Mouse (Mus musculus) cerebellum, adult 8-10 months (tissue): ENCODE data around the gene Nfatc2ip.
"Not testable (repeated sequence)": the region's sequence is repeated elsewhere in the genome, so short reads cannot be mapped to it uniquely, and the experiment has no call there.

Source experiments
- DNase-seq: peaks from one replicate; pipeline ENCODE4 v3.0.0; 2022

Nfatc2ip gene

DNA sequence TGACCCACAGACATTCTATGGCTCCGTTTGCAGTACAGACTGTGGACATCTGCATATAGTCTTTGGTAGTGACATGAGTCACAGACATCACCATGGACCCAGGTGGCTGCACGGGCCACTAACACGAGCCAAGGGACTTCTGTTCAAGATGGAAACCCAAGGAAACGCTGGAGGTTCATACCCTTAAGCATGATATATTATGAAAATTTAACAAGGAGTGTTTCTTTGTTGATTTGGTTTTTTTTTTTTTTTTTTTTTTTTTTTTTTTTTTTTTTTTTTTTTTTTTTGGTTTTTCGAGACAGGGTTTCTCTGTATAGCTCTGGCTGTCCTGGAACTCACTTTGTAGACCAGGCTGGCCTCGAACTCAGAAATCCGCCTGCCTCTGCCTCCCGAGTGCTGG, 6.0 kb upstream of the Nfatc2ip start:
- DNase-seq = not testable (repeated sequence)

DNA sequence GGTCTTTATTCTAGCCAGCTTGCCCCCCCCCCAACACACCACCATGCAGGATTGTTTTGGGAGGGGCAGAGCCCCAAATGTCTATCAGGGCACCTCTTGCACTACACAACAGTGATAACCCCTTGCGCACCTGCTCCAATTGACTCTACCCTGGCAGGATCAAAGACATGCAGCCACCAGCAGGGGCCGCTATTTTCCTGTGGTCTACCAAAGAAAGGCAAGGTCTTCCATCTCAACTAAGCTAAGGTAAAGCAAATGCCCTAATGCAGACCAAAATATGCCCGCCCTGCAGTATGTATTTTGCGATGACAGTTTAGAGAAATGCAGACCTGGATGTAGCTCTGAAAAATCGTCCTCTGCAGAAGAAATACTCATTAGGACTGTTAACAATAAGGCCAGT, 3.0 kb upstream of the Nfatc2ip start:
- peak; percentile 75 for DNase-seq

DNA sequence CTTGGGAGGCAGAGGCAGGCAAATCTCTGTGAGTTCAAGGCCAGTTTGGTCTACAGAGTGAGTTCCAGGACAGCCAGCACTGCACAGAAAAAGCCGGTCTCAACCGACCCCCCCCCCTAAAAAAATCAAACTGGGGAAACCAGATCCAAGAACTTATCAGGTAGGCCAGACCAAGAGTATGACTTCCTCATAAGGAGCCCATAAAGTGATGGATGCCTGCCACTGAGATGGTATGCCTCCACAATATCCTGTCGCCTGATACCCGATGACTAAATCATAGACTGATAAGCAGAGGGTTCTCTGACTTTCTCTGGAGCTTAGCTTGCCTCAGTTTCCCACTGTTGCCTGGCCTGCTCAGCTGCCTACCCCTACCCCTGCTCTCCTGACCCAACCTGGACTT, 1.3 kb upstream of the Nfatc2ip start:
- DNase-seq = no peak

- DNase-seq = no peak
Observed at GRCm38 (mm10) chr7:126397221-126397620, 684 bp upstream of the Nfatc2ip start.

DNA sequence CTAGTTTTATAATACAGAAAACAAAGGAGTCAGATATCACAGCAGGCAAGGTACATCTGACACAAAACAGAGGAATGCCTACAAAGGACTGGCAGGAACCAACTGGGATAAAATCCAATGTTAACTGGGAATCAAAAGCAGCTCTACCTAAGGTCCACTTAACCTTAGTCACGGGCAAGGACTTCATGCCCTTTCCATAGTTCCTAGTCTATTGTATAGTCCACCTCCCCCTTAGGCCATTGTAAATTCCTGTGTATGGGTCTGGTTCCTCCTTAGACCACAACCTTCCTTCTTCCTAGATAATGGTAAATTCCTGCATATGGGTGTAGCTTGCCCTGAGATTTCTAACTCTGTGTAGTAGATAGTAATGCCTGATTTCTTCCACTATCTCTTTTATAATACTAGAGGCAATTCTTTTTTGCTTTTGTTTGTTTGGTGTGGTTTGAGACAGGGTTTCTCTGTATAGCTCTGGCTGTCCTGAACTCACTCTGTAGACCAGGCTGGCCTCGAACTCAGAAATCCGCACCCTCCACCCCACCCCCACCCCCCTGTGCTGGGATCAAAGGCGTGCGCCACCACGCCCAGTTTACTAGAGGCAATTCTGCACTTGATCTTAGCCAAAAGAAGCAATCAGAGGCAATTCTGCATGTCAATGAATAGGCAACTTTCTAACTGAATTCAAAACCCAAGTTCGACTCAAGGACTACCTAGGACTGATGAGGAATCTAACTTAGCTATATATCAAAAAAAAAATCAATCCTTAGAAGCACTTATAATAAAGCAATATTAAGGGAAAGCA, 4.3 kb downstream of the Nfatc2ip start:
- not testable (repeated sequence) for DNase-seq

DNA sequence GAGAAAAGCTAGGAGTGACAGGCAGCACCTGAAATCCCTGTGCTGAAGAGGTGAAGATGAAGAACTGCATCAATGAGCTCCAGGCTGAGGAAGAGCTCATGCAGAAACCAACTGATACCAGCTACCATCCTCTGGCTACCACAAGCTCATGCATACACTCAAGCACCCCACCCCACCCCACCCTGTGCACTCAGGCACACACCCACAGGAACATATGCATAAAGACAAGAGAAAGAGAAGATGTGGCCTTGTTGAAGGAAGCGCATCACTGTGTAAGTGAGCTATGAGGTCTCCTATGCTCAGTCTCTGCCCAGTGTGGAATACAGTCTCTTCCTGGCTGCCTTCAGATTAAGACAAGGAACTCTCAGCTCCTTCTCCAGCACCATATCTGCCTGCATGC, 8.4 kb downstream of the Nfatc2ip start:
- DNase-seq = no peak

DNA sequence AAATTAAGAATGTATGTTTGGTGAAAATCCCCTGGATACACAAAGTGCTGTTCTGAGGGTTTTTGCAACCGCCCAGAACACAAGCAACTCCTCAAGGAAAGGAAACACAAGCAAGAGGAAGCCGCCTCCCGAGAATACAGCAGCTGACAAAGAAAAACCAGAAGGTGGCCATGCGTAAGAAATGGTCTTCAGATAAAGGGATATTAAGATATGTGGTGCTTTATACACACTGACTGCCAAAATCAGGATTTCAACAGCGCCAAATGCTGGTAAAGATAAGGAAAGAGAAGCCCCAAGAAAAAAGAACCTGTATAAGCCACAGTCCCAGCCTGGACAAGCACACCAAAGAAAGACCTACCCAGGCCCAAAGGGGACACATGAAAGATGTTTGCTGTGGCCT, 13.0 kb downstream of the Nfatc2ip start:
- no peak for DNase-seq

- DNase-seq = peak; percentile 96
Observed at GRCm38 (mm10) chr7:126377278-126378158, 19.0 kb downstream of the Nfatc2ip start, which contains the start of gene Spns1. Spns1 (minus strand) TSS chr7:126377450.

DNA sequence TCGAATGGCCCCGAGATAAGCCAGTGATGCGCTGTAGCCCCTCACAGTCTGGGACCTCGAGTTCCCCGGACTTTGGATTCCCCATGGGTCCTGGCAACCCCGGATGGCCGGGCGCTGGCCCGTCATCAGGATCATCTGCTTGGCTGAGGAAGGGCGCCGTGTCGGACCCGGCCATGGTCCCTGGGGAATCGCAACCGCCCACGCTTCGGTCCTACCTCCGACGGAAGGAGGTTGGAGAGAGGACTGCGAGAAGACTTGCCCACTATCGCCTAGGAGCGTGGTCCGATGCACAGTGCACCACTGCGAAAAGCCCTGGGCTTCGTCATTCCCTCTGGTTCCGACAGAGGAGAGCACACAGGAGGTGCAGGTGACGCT, 19.6 kb downstream of the Nfatc2ip start:
- DNase-seq = no peak

GRCm38 (mm10) chr7:126375012-126375411, 21.5 kb downstream of the Nfatc2ip start:
- no peak for DNase-seq

DNA sequence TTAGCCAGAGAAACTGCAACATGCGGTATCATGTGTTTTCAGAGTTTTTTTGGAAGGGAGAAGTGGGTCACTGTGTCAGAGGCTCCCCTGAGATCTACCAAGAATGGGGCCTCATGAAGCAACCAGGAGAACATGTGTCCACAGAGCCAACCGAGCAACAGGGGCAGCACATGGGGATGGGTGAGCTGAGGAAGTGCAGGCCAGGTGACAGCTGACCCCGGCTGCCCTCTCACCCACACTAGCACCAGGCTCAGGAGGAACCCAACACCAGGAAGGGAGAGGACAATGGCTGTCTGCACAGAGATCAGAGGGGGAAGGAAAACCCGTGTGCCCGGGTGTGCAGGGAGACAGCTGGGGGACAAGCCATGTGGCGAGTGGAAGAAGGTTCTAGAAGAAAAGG, 22.0 kb downstream of the Nfatc2ip start:
- DNase-seq = no peak

- no peak for DNase-seq
Observed at GRCm38 (mm10) chr7:126373007-126373406, 23.5 kb downstream of the Nfatc2ip start.

GRCm38 (mm10) chr7:126369393-126369792, 27.1 kb downstream of the Nfatc2ip start, which contains the start of gene Lat:
Lat (minus strand) TSS chr7:126369570.
- DNase-seq = no peak

DNA sequence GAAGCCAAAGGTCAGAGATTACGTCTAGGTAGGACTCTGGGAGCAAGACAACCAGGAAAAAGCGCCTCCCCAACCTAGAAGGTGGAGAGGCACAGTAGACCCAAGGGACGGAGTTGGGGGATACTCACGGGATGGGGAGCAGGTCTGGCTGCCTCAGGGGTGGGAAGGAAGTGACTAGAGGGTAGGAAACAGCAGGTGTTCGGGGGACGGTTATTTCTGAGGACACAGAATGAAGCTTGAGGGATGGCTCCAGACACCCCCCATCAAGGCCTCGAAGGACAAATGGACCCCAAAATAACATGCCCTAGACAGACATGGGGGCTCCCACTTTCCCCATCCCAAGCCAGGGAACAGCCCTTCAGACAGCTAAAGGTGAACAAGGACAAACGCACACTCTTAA, 28.2 kb downstream of the Nfatc2ip start:
- DNase-seq = no peak

DNA sequence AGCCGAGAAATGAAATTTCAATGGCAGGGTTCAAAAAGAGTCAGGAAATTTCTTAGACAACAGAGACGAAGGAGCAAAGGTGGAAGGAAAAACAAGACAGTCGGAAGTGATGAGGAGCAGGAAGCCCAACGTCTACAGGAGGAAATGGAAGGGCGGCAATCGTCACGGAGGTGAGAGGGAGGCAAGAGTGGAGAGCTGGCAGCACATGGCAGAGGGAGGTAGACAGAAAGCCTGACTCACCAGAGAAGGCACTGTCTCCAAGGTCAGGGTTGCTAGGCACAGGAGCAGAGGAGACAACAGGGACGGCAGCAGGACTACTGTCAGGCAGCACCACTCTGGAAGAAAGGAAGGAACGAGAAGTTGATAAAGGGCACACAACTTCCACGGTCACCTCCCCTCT, 28.9 kb downstream of the Nfatc2ip start:
- no peak for DNase-seq

- DNase-seq = no peak
Observed at GRCm38 (mm10) chr7:126363038-126363437, 33.5 kb downstream of the Nfatc2ip start.

GRCm38 (mm10) chr7:126359049-126359448, 37.5 kb downstream of the Nfatc2ip start:
- no peak for DNase-seq

DNA sequence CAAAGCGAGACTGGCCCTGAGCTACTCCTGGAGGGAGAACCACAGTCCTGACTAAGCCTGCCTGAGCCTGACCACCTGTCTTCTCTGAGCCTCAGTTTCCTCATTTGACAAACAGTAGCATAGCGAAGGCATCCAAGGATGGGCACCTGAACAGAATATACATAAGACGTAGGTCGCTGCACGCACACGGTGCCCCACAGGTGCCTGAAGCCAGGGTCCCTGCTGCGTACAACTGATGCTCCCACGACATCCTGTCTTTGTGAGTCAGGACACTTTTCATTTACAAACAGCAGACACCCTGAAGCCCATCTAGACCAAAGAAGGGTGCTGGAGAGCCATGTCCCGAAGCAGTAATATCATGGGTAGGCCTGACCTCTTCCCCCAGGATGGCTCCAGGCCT, 38.1 kb downstream of the Nfatc2ip start:
- DNase-seq = no peak

DNA sequence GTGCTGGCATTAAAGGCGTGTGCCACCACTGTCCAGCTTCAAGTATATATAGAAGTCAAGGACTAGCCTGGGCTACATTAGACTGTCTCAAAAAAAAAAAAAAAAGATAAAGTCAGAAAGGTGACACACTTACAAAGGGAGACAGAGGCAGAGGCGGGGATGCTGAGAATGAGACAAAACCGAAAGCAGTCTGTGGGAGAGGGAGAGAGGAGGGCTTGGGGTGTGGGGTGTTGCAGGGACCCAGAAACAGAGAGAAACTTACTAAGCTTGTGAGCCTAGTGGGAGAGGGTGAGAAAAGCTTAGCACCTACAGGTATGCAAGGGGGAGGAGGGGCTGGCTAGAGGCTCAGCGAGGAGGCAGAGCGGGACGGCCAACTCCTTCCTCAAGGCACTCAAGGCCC, 38.7 kb downstream of the Nfatc2ip start:
- no peak for DNase-seq

GRCm38 (mm10) chr7:126356793-126357591, 39.5 kb downstream of the Nfatc2ip start:
- no peak for DNase-seq

GRCm38 (mm10) chr7:126355847-126356597, 40.5 kb downstream of the Nfatc2ip start:
- DNase-seq = no peak
